Comparison of ENCODE assay signal across 18 mouse cellular contexts in genomic region chr1:150994612-150995011, GRCm38 (mm10). TPM values are rescaled to one million over a fixed set of nuclear protein-coding genes. Genes with fewer than 3 reads are reported as not detected.
"Had no signal": no experiment of that assay in that cellular context is flagged by ENCODE, and none has a peak within 500 bp of the region (broad histone marks: within the 10 kb centered on the region; RNA-seq: fewer than 3 reads in every experiment).

No protein-coding gene starts in this region.

- DNase-seq: kidney, adult 8-10 months; liver; liver, embryonic 13.5 days; liver, postnatal 0 days; lung, postnatal 14 days; retina, postnatal 1 day; right cerebral cortex, postnatal 4 days; spleen, adult 18-20 months; thymus, adult 18-20 months; thymus, postnatal 25 days had no signal

- H3K27me3 ChIP-seq: limb, embryonic 12.5 days; lung, embryonic 15.5 days had no signal

- H3K4me2 ChIP-seq: liver, embryonic 13.5 days; lung, embryonic 15.5 days; midbrain, embryonic 12.5 days had no signal

- H3K9me3 ChIP-seq: liver, embryonic 13.5 days; lung, embryonic 15.5 days; midbrain, embryonic 12.5 days had no signal

- H3K4me3 ChIP-seq: left cerebral cortex, adult 2 months; limb, embryonic 12.5 days; liver, embryonic 13.5 days; lung, embryonic 15.5 days; megakaryocyte, embryonic 14.5 days; midbrain, embryonic 12.5 days had no signal

- H3K36me3 ChIP-seq: limb, embryonic 12.5 days; liver, embryonic 13.5 days; lung, embryonic 15.5 days; midbrain, embryonic 12.5 days had no signal

- H3K9ac ChIP-seq: limb, embryonic 12.5 days; liver, embryonic 13.5 days; liver, postnatal 0 days; lung, embryonic 15.5 days; midbrain, embryonic 12.5 days had no signal

- H3K27ac ChIP-seq: left cerebral cortex, adult 2 months; limb, embryonic 12.5 days; liver, embryonic 13.5 days; lung, embryonic 15.5 days; macrophage; midbrain, embryonic 12.5 days had no signal

- ATAC-seq: inflammation-experienced regulatory T-cells, adult 6 months; intestine, postnatal 0 days; liver, postnatal 0 days had no signal

RNA-seq across cellular contexts. Expression of gene Hmcn1, which starts 1.4 kb away (rescaled TPM):
- polyA plus RNA-seq: macrophage had no signal
